Comparison of ENCODE assay signal across 8 mouse cellular contexts in genomic region chr5:109557321-109558122, GRCm38 (mm10). TPM values are rescaled to one million over a fixed set of nuclear protein-coding genes. Genes with fewer than 3 reads are reported as not detected.
DNase-seq lines count a peak whose midpoint lies in the region; ATAC-seq and TF ChIP-seq lines count a peak whose summit lies in the region.

No protein-coding gene starts in this region.

- intact Hi-C loops in heart, postnatal 36 days (cut with DNase I): loop anchor here (10.0 kb wide), 1 partner anchor 577 kb away; the partner anchor contains the start of gene Chfr

- no peak for TF ChIP-seq CTCF in MEL (IDR thresholded peaks at IDR 0.05 in 2 of 3, conservative IDR thresholded peaks at IDR 0.05 in 1 of 3; ENCODE audit: control insufficient read depth in 1 of 3, insufficient read depth in 1 of 3, low read depth in 2 of 3, low read length in 3 of 3, poor library complexity in 1 of 3, severe bottlenecking in 1 of 3)
- no peak for TF ChIP-seq CTCF in thymus, adult 2 months (IDR thresholded peaks at IDR 0.05; ENCODE audit: borderline replicate concordance, control insufficient read depth, extremely low read depth, insufficient read depth, low read length, poor library complexity)

- ATAC-seq in forebrain, embryonic 14.5 days: peak; percentile 75
- peak; percentile 80 for ATAC-seq in neural tube, embryonic 15.5 days (ENCODE audit: low FRiP score)

- no peaks in the 10 kb centered on the region for H3K36me3 ChIP-seq in MEL (ENCODE audit: control insufficient read depth in 1 of 2, insufficient read depth in 2 of 2, low read length in 2 of 2)
- H3K36me3 ChIP-seq in forebrain, embryonic 14.5 days (ENCODE audit: control insufficient read depth, insufficient read depth, low read length): no peaks in the 10 kb centered on the region
- H3K36me3 ChIP-seq in neural tube, embryonic 15.5 days: peaks cover 23% of the 10 kb centered on the region
- H3K36me3 ChIP-seq in thymus, adult 2 months (ENCODE audit: control insufficient read depth, insufficient read depth, low read length): no peaks in the 10 kb centered on the region

- TF ChIP-seq EP300 in MEL (IDR thresholded peaks at IDR 0.05; ENCODE audit: low read depth in 1 of 2, low read length in 2 of 2): 0 out of 4 replicates have a peak, but pooled peaks of 1 of the 2 experiments have one; percentile 23

- TF ChIP-seq RAD21 in MEL (IDR thresholded peaks at IDR 0.05; ENCODE audit: low read depth, low read length): no peak

- WGBS in forebrain, embryonic 14.5 days: under 1% methylated on average over 35 of the region's 35 CpGs
- under 1% methylated on average over 35 of the region's 35 CpGs for WGBS in neural tube, embryonic 15.5 days
- under 1% methylated on average over 35 of the region's 35 CpGs for WGBS in thymus, adult 2 months

- peaks cover 2% of the 10 kb centered on the region; the same call in 1 of the 2 replicates for H3K79me2 ChIP-seq in MEL (ENCODE audit: control insufficient read depth, insufficient read depth, low read length, poor library complexity)

- H3K4me2 ChIP-seq in forebrain, embryonic 14.5 days (ENCODE audit: low read length): peak overlapping the region; percentile 42
- peak overlapping the region; percentile 61 for H3K4me2 ChIP-seq in neural tube, embryonic 15.5 days

- TF ChIP-seq POLR2A in MEL (IDR thresholded peaks at IDR 0.05; ENCODE audit: control insufficient read depth in 1 of 2, insufficient read depth in 1 of 2, low read depth in 1 of 2, low read length in 2 of 2, poor library complexity in 1 of 2): no peak
- TF ChIP-seq POLR2A in thymus, adult 2 months (IDR thresholded peaks at IDR 0.05; ENCODE audit: control insufficient read depth, extremely low read depth, insufficient read depth, low read length, poor library complexity): no peak

- no peaks in the 10 kb centered on the region for H3K9me3 ChIP-seq in MEL (replicated peaks; ENCODE audit: insufficient read depth, low read length)
- H3K9me3 ChIP-seq in forebrain, embryonic 14.5 days (replicated peaks; ENCODE audit: control insufficient read depth, low read length): peaks cover 30% of the 10 kb centered on the region
- no peaks in the 10 kb centered on the region; the same call in 1 of the 2 replicates for H3K9me3 ChIP-seq in neural tube, embryonic 15.5 days (replicated peaks)

- no peaks in the 10 kb centered on the region for H3K27me3 ChIP-seq in MEL (ENCODE audit: control insufficient read depth in 1 of 2, insufficient read depth in 2 of 2, low read length in 2 of 2)
- H3K27me3 ChIP-seq in forebrain, embryonic 14.5 days (replicated peaks; ENCODE audit: control insufficient read depth, insufficient read depth, low read length): no peaks in the 10 kb centered on the region
- H3K27me3 ChIP-seq in neural tube, embryonic 15.5 days (replicated peaks): no peaks in the 10 kb centered on the region
- H3K27me3 ChIP-seq in thymus, adult 2 months (ENCODE audit: control insufficient read depth, insufficient read depth, low read length): no peaks in the 10 kb centered on the region

- H3K9ac ChIP-seq in MEL (ENCODE audit: control insufficient read depth, low read depth, low read length, poor library complexity, severe bottlenecking): peak overlapping the region; percentile 86
- H3K9ac ChIP-seq in forebrain, embryonic 14.5 days (ENCODE audit: low read length): peak overlapping the region; percentile 6; the same call in 1 of the 2 replicates
- peak overlapping the region; percentile 80 for H3K9ac ChIP-seq in neural tube, embryonic 15.5 days (replicated peaks)

- H3K4me3 ChIP-seq in MEL (ENCODE audit: control insufficient read depth in 1 of 2, insufficient read depth in 1 of 2, low read depth in 2 of 2, low read length in 2 of 2): peak overlapping the region; percentile 80 to 90
- H3K4me3 ChIP-seq in forebrain, embryonic 14.5 days (ENCODE audit: low read depth, low read length): peak overlapping the region; percentile 52
- H3K4me3 ChIP-seq in neural tube, embryonic 15.5 days (replicated peaks): peak overlapping the region; percentile 74
- H3K4me3 ChIP-seq in thymus, adult 2 months (ENCODE audit: control insufficient read depth, insufficient read depth, low read length): peak overlapping the region; percentile 78

- DNase-seq in MEL (ENCODE audit: low read depth, low spot score): peak; percentile 99
- DNase-seq in cerebellum, adult 11-12 months: peak; percentile 100
- DNase-seq in forebrain, embryonic 14.5 days (ENCODE audit: low spot score): peak; percentile 99
- peak; percentile 89 for DNase-seq in heart, postnatal 36 days
- DNase-seq in layer of hippocampus, adult 18-20 months (ENCODE audit: low spot score in 2 of 2): peak; percentile 96 to 99
- peak; percentile 95 for DNase-seq in lung, adult 18-20 months
- peak; percentile 91 for DNase-seq in thymus, adult 2 months

- H3K4me1 ChIP-seq in MEL (ENCODE audit: control insufficient read depth in 1 of 2, insufficient read depth in 2 of 2, low read length in 2 of 2): no peaks in the 10 kb centered on the region
- H3K4me1 ChIP-seq in forebrain, embryonic 14.5 days (ENCODE audit: control insufficient read depth, insufficient read depth, low read length): no peaks in the 10 kb centered on the region
- H3K4me1 ChIP-seq in neural tube, embryonic 15.5 days: no peaks in the 10 kb centered on the region
- H3K4me1 ChIP-seq in thymus, adult 2 months (replicated peaks; ENCODE audit: control insufficient read depth, insufficient read depth, low read length): peaks cover 5% of the 10 kb centered on the region; the same call in 1 of the 2 replicates

- H3K27ac ChIP-seq in MEL (ENCODE audit: control insufficient read depth, low read depth, low read length): peak overlapping the region; percentile 94
- H3K27ac ChIP-seq in forebrain, embryonic 14.5 days (ENCODE audit: low read depth, low read length): peak overlapping the region; percentile 94
- peak overlapping the region; percentile 99 for H3K27ac ChIP-seq in neural tube, embryonic 15.5 days (replicated peaks)
- peak overlapping the region; percentile 81 for H3K27ac ChIP-seq in thymus, adult 2 months (ENCODE audit: control insufficient read depth, insufficient read depth, low read length)

TF ChIP-seq in MEL, 35 proteins besides CTCF, POLR2A, EP300 and RAD21 (continues in another document):
- TF ChIP-seq USF1 (IDR thresholded peaks at IDR 0.05; ENCODE audit: low read depth, low read length): peak; percentile 99
- TF ChIP-seq MAX (IDR thresholded peaks at IDR 0.05; ENCODE audit: low read length): peak; percentile 90
- TF ChIP-seq UBTF (IDR thresholded peaks at IDR 0.05; ENCODE audit: borderline replicate concordance, insufficient read depth, low read depth, low read length): no peak
- TF ChIP-seq GABPA (IDR thresholded peaks at IDR 0.05; ENCODE audit: low read depth, low read length): peak; percentile 75; the same call in 1 of the 2 replicates
- TF ChIP-seq ZNF384 (IDR thresholded peaks at IDR 0.05; ENCODE audit: low read depth, low read length): no peak
- no peak for TF ChIP-seq MAFK (IDR thresholded peaks at IDR 0.05; ENCODE audit: borderline replicate concordance, low read depth, low read length)
- TF ChIP-seq USF2 (IDR thresholded peaks at IDR 0.05; ENCODE audit: borderline replicate concordance in 1 of 2, insufficient read depth in 1 of 2, low read depth in 1 of 2, low read length in 2 of 2): peak; percentile 76 to 88; a peak in 3 of 4 replicates
- no peak for TF ChIP-seq RCOR1 (IDR thresholded peaks at IDR 0.05; ENCODE audit: low read depth, low read length)
- no peak for TF ChIP-seq TAL1 (IDR thresholded peaks at IDR 0.05; ENCODE audit: low read length)
- TF ChIP-seq BHLHE40 (IDR thresholded peaks at IDR 0.05; ENCODE audit: borderline replicate concordance, low read depth, low read length): peak; percentile 79
- TF ChIP-seq ZC3H11A (IDR thresholded peaks at IDR 0.05; ENCODE audit: low read depth, low read length): no peak
- TF ChIP-seq MAZ (IDR thresholded peaks at IDR 0.05; ENCODE audit: low read depth, low read length): no peak; the same call in 1 of the 2 replicates
- TF ChIP-seq CHD1 (IDR thresholded peaks at IDR 0.05; ENCODE audit: low read depth, low read length): no peak
- TF ChIP-seq ZKSCAN1 (IDR thresholded peaks at IDR 0.05; ENCODE audit: low read depth, low read length): no peak
- peak; percentile 71 for TF ChIP-seq MYB (IDR thresholded peaks at IDR 0.05; ENCODE audit: low read depth, low read length)
- TF ChIP-seq HCFC1 (IDR thresholded peaks at IDR 0.05; ENCODE audit: low read depth, low read length): peak; percentile 84
- peak; percentile 53; the same call in 1 of the 2 replicates for TF ChIP-seq MXI1 (IDR thresholded peaks at IDR 0.05; ENCODE audit: low read depth, low read length)
- TF ChIP-seq SIN3A (IDR thresholded peaks at IDR 0.05; ENCODE audit: low read length): peak; percentile 57; the same call in 1 of the 2 replicates
- peak; percentile 62 for TF ChIP-seq KAT2A (conservative IDR thresholded peaks at IDR 0.05; ENCODE audit: low read depth, low read length)
- TF ChIP-seq E2F4 (IDR thresholded peaks at IDR 0.05; ENCODE audit: borderline replicate concordance, low read depth, low read length): peak; percentile 69; the same call in 1 of the 2 replicates
- no peak for TF ChIP-seq JUND (IDR thresholded peaks at IDR 0.05; ENCODE audit: low read depth, low read length)
- no peak for TF ChIP-seq POLR2AphosphoS5 (IDR thresholded peaks at IDR 0.05; ENCODE audit: borderline replicate concordance, low read depth, low read length)
- no peak for TF ChIP-seq GATA1 (IDR thresholded peaks at IDR 0.05; ENCODE audit: low read depth, low read length)
- peak; percentile 61; the same call in 1 of the 2 replicates for TF ChIP-seq ELF1 (IDR thresholded peaks at IDR 0.05; ENCODE audit: low read depth, low read length)
- TF ChIP-seq NRF1 (IDR thresholded peaks at IDR 0.05; ENCODE audit: insufficient read depth, low read depth, low read length, poor library complexity, severe bottlenecking): 0 out of 2 replicates have a peak, but pooled peaks have one; percentile 16
- peak; percentile 55; the same call in 1 of the 2 replicates for TF ChIP-seq TBP (IDR thresholded peaks at IDR 0.05; ENCODE audit: low read depth, low read length)
- TF ChIP-seq ETS1 (IDR thresholded peaks at IDR 0.05; ENCODE audit: low read depth, low read length): peak; percentile 98

RNA-seq across cellular contexts. Expression of gene Crlf2, which starts 1.3 kb away (rescaled TPM):
- 9.4 and 11.1 TPM in 2 replicates for total RNA-seq in MEL (2012; rRNA removed)
- 10 to 100 TPM in 1 of 2 experiments, not detected in 1; 14.1 TPM for polyA plus RNA-seq in MEL (2012; ENCODE audit: insufficient read depth in 1 of 2, insufficient read length in 2 of 2, low read depth in 1 of 2, low replicate concordance in 2 of 2, missing spikeins in 1 of 2)
- polyA plus RNA-seq in forebrain, embryonic 14.5 days (2014; fragmentation: Nextera tagmentation; extraction: Ambion mirVana): 6.0 and 6.8 TPM in 2 replicates
- total RNA-seq in heart, postnatal 36 days (2021): 1 to 10 TPM; 5.6 to 7.3 TPM
- 10 to 100 TPM; 28.7 to 32.7 TPM for total RNA-seq in layer of hippocampus, adult 18-20 months (2021)
- 23.2 and 23.6 TPM in 2 replicates for polyA plus RNA-seq in neural tube, embryonic 15.5 days (2015; fragmentation: Nextera tagmentation; extraction: Ambion mirVana)
- 54.4 and 57.9 TPM in 2 replicates for polyA plus RNA-seq in thymus, adult 2 months (2012; rRNA removed)

Comparison
In these comparisons a context has a peak if more than half of its experiments do, and no peak if none do; other contexts are left out.
1. Peak in every context shown above with its lines: DNase-seq, ATAC-seq, H3K4me3 ChIP-seq and H3K27ac ChIP-seq.
2. H3K9ac ChIP-seq: peak in every context shown above with its lines; median percentile 86 in MEL; 80 in neural tube, embryonic 15.5 days; 6 in forebrain, embryonic 14.5 days.